Mouse (Mus musculus) stomach, postnatal 0 days (tissue): ENCODE results near the gene Dlg2.

Source experiments
- CTCF ChIP-seq: IDR thresholded peaks from 2 replicates; pipeline ENCODE4 v1.5.1; 2016; ENCODE audit warnings: antibody characterized with exemption, low read depth, mild to moderate bottlenecking, moderate library complexity
- EP300 ChIP-seq: optimal IDR thresholded peaks from 2 replicates; pipeline ENCODE3; 2016; ENCODE audit warnings: antibody characterized with exemption

DNA sequence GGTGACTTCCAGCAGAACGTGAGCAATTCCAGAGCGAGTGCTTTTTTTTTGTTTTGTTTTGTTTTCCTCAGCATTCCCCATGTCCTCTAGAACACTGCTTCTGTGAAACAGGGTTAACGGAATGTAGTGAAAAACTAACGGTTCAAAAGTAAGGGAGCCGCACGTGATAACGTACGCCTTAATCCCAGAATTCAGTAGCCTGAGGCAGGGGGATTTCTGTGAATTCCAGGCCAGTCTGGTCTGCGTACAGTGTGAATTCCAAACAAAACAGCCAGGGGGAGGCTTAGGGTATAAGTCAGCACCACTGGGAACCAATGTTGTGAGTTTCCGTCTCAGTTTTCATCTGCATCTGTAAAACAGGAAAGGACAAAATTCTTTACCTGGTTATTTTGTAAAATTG is 19.0 kb upstream of the Dlg2 start:
- peak; percentile 47 for TF ChIP-seq CTCF
- TF ChIP-seq EP300, result no peak
